Comparison of ENCODE assay signal across 8 mouse cellular contexts in the genomic region with DNA sequence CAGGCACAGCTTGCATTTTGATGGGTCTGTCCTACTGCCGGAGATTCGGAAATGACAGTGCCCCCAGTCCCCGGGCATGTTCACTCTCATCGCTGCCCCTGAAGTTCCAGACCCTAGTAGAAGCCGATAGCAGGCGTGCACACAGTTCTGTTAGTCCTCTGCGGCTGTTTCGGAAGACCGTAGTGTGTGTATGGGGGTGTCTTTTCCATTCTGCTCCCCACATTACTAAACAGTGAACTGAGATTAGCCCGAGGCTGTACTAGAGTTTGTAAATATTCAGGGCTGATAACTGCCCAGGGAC. TPM values are rescaled to one million over a fixed set of nuclear protein-coding genes. Genes with fewer than 3 reads are reported as not detected.
A peak's percentile ranks its signal among the peaks of the same experiment; 100 is the strongest.
DNase-seq lines count a peak whose midpoint lies in the region; ATAC-seq and TF ChIP-seq lines count a peak whose summit lies in the region.

No protein-coding gene starts in this region.

- no peaks in the 10 kb centered on the region for H3K9me3 ChIP-seq in kidney, embryonic 14.5 days (ENCODE audit: control insufficient read depth, low read length)
- H3K9me3 ChIP-seq in hindbrain, embryonic 14.5 days (ENCODE audit: control insufficient read depth, low read length), result no peaks in the 10 kb centered on the region
- H3K9me3 ChIP-seq in midbrain, embryonic 14.5 days (ENCODE audit: control insufficient read depth, low read length), result no peaks in the 10 kb centered on the region

- no peak for ATAC-seq in kidney, embryonic 14.5 days (ENCODE audit: low FRiP score, low TSS enrichment)
- ATAC-seq in hindbrain, embryonic 14.5 days (ENCODE audit: low FRiP score), result no peak; the same call in 1 of the 2 replicates
- peak; percentile 46; the same call in 1 of the 2 replicates for ATAC-seq in midbrain, embryonic 14.5 days (ENCODE audit: low FRiP score, low TSS enrichment)

- TF ChIP-seq POLR2A in bone marrow macrophage, adult 2 months (IDR thresholded peaks at IDR 0.05; ENCODE audit: borderline replicate concordance, low read depth, low read length), result no peak

- H3K36me3 ChIP-seq in kidney, embryonic 14.5 days (ENCODE audit: control insufficient read depth, insufficient read depth, low read length), result peaks cover 22% of the 10 kb centered on the region
- peaks cover 43% of the 10 kb centered on the region for H3K36me3 ChIP-seq in hindbrain, embryonic 14.5 days (replicated peaks; ENCODE audit: control insufficient read depth, insufficient read depth)
- peaks cover 32% of the 10 kb centered on the region for H3K36me3 ChIP-seq in midbrain, embryonic 14.5 days (ENCODE audit: control insufficient read depth, insufficient read depth, low read length)

- peak overlapping the region; percentile 58 for H3K4me3 ChIP-seq in kidney, embryonic 14.5 days (ENCODE audit: low read length)
- peak overlapping the region; percentile 73 for H3K4me3 ChIP-seq in bone marrow macrophage, adult 2 months (ENCODE audit: insufficient read depth, low read length)
- H3K4me3 ChIP-seq in hindbrain, embryonic 14.5 days (replicated peaks; ENCODE audit: low read length), result peak overlapping the region; percentile 65
- peak overlapping the region; percentile 80 for H3K4me3 ChIP-seq in midbrain, embryonic 14.5 days (replicated peaks; ENCODE audit: low read depth, low read length)

- no peak for TF ChIP-seq CTCF in bone marrow macrophage, adult 2 months (IDR thresholded peaks at IDR 0.05; ENCODE audit: low read depth, low read length)

- peak overlapping the region; percentile 67 for H3K9ac ChIP-seq in kidney, embryonic 14.5 days (ENCODE audit: low read depth, low read length)
- H3K9ac ChIP-seq in hindbrain, embryonic 14.5 days, result peak overlapping the region; percentile 83
- peak overlapping the region; percentile 84 for H3K9ac ChIP-seq in midbrain, embryonic 14.5 days (replicated peaks; ENCODE audit: low read length)

- DNase-seq in kidney, postnatal 25 days, result no peak
- DNase-seq in hindbrain, embryonic 14.5 days (ENCODE audit: low spot score), result peak; percentile 29
- no peak for DNase-seq in midbrain, embryonic 14.5 days
- DNase-seq in spleen, adult 18-20 months, result no peak
- DNase-seq in frontal cortex, adult 2 months (ENCODE audit: extremely low spot score in 1 of 2, low spot score in 1 of 2), result no peak
- DNase-seq in urinary bladder, postnatal 25 days (ENCODE audit: low spot score), result no peak

- H3K4me2 ChIP-seq in kidney, embryonic 14.5 days (replicated peaks; ENCODE audit: low read depth, low read length), result peak overlapping the region; percentile 84
- peak overlapping the region; percentile 96 for H3K4me2 ChIP-seq in hindbrain, embryonic 14.5 days (replicated peaks)
- H3K4me2 ChIP-seq in midbrain, embryonic 14.5 days (ENCODE audit: low read length), result peak overlapping the region; percentile 96

- H3K27ac ChIP-seq in kidney, embryonic 14.5 days (ENCODE audit: low read depth, low read length), result peak overlapping the region; percentile 83
- H3K27ac ChIP-seq in bone marrow macrophage, adult 2 months (ENCODE audit: insufficient read depth, low read depth, low read length), result peak overlapping the region; percentile 54
- peak overlapping the region; percentile 90 for H3K27ac ChIP-seq in hindbrain, embryonic 14.5 days
- H3K27ac ChIP-seq in midbrain, embryonic 14.5 days (replicated peaks; ENCODE audit: low read depth, low read length), result peak overlapping the region; percentile 85

- 4% methylated on average over 10 of the region's 10 CpGs for WGBS in kidney, embryonic 14.5 days
- WGBS in hindbrain, embryonic 14.5 days, result 4% methylated on average over 10 of the region's 10 CpGs
- 2% methylated on average over 10 of the region's 10 CpGs for WGBS in midbrain, embryonic 14.5 days

- peaks cover 3% of the 10 kb centered on the region for H3K4me1 ChIP-seq in kidney, embryonic 14.5 days (ENCODE audit: control insufficient read depth, insufficient read depth, low read length)
- H3K4me1 ChIP-seq in bone marrow macrophage, adult 2 months (ENCODE audit: control insufficient read depth, insufficient read depth, low read length), result peaks cover 2% of the 10 kb centered on the region; the same call in 1 of the 2 replicates
- peaks cover 16% of the 10 kb centered on the region for H3K4me1 ChIP-seq in hindbrain, embryonic 14.5 days (replicated peaks; ENCODE audit: control insufficient read depth, insufficient read depth, low read length)
- H3K4me1 ChIP-seq in midbrain, embryonic 14.5 days (ENCODE audit: control insufficient read depth, insufficient read depth, low read length), result peaks cover 9% of the 10 kb centered on the region

- H3K27me3 ChIP-seq in kidney, embryonic 14.5 days (ENCODE audit: control insufficient read depth, insufficient read depth, low read length), result no peaks in the 10 kb centered on the region
- H3K27me3 ChIP-seq in hindbrain, embryonic 14.5 days (ENCODE audit: control insufficient read depth, insufficient read depth, low read length), result no peaks in the 10 kb centered on the region
- H3K27me3 ChIP-seq in midbrain, embryonic 14.5 days (ENCODE audit: control insufficient read depth, insufficient read depth, low read length), result no peaks in the 10 kb centered on the region

RNA-seq across cellular contexts. Expression of a gene that starts 0.6 kb away (rescaled TPM):
- polyA plus RNA-seq in kidney, embryonic 14.5 days (2014; fragmentation: Nextera tagmentation; extraction: Ambion mirVana), result 31.8 and 55.0 TPM in 2 replicates
- 13.1 and 18.8 TPM in 2 replicates for polyA plus RNA-seq in bone marrow macrophage, adult 2 months (2012; ENCODE audit: insufficient read depth, insufficient read length, missing spikeins)
- polyA plus RNA-seq in hindbrain, embryonic 14.5 days (2014; fragmentation: Nextera tagmentation; extraction: Ambion mirVana), result 26.5 and 26.8 TPM in 2 replicates
- polyA plus RNA-seq in midbrain, embryonic 14.5 days (2014; fragmentation: Nextera tagmentation; extraction: Ambion mirVana), result 17.9 and 33.7 TPM in 2 replicates
- 20.2 and 20.5 TPM in 2 replicates for polyA plus RNA-seq in frontal cortex, adult 2 months (2012; rRNA removed)

RNA-seq across cellular contexts. Expression of a gene that starts 33.3 kb away (rescaled TPM):
- 9.1 and 17.1 TPM in 2 replicates for polyA plus RNA-seq in kidney, embryonic 14.5 days (2014; fragmentation: Nextera tagmentation; extraction: Ambion mirVana)
- 7.1 TPM in 2 replicates for polyA plus RNA-seq in bone marrow macrophage, adult 2 months (2012; ENCODE audit: insufficient read depth, insufficient read length, missing spikeins)
- 19.7 and 21.5 TPM in 2 replicates for polyA plus RNA-seq in hindbrain, embryonic 14.5 days (2014; fragmentation: Nextera tagmentation; extraction: Ambion mirVana)
- 15.6 and 18.4 TPM in 2 replicates for polyA plus RNA-seq in midbrain, embryonic 14.5 days (2014; fragmentation: Nextera tagmentation; extraction: Ambion mirVana)
- 14.5 and 18.4 TPM in 2 replicates for polyA plus RNA-seq in frontal cortex, adult 2 months (2012; rRNA removed)

RNA-seq across cellular contexts. Expression of a gene that starts 55.1 kb away (rescaled TPM):
- polyA plus RNA-seq in kidney, embryonic 14.5 days (2014; fragmentation: Nextera tagmentation; extraction: Ambion mirVana), result 1.3 and 2.9 TPM in 2 replicates
- polyA plus RNA-seq in bone marrow macrophage, adult 2 months (2012; ENCODE audit: insufficient read depth, insufficient read length, missing spikeins), result 4.0 and 5.6 TPM in 2 replicates
- 5.3 and 6.6 TPM in 2 replicates for polyA plus RNA-seq in hindbrain, embryonic 14.5 days (2014; fragmentation: Nextera tagmentation; extraction: Ambion mirVana)
- polyA plus RNA-seq in midbrain, embryonic 14.5 days (2014; fragmentation: Nextera tagmentation; extraction: Ambion mirVana), result 3.7 and 5.5 TPM in 2 replicates
- polyA plus RNA-seq in frontal cortex, adult 2 months (2012; rRNA removed), result 20.1 and 24.7 TPM in 2 replicates
